Mouse (Mus musculus) 416B (cell line): Measurements from ENCODE around the gene Nr3c2.

Experiments used
- DNase-seq: peaks from one replicate; pipeline ENCODE4 v3.0.0; 2011; ENCODE audit warnings: low read depth

The Nr3c2 gene

DNA sequence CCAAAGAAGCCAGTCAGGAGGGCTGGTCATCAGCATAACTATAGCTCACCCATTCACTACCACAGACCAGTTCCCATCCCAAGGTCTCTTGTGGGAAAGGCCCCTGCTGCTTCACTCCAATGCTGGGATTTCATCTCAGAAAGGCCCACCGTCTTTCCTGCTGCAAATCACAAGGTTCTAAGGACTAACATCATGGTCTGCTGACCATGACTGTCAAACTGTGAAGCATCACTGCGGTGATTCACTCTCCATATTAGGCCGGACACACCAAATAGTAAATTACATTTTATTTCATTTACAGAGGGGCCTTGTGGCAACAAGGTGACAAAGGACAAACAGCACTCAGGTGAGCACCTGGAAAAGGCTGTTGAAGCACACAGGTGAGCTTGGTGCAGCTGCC is 350.9 kb downstream of the Nr3c2 start:
- DNase-seq: no peak

DNA sequence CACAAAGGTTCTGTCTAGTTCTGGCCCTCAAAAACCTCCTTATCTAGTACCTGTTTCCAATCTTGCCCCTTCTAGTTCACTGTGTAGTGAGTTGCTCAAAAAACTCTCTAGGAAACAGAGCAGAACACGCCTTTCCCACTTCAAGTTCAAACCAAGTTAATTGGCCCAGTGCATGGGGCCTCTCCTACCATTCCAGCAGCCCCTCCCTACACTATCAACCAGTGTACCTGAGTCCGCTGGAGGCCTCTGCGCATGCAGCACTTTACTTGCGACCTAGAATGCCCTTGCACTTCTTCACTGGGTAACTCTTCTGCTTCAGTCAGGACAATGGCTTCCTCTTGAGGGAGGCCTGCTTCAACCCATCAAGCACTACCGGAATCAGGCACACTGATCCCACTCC is 351.9 kb downstream of the Nr3c2 start:
- no peak for DNase-seq

DNA sequence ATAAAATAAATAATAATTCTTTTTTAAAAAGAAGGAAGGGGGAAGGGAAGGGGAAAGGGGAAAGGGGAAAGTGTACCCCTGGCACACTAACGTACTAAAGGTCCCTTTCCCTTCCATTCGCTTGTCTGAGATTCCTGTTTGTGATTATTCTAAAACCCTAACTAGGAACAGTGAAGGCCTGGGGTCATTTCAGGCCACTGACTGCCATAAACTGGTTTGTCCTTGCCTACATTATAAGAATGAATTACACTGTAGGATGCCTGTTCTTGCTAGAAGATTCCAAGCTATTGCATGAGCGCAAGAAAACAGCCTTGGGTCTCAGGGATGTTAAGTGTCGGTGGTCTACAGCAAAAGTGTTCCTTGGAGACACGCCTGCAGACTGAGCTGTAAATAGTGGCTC is 355.2 kb downstream of the Nr3c2 start:
- DNase-seq: no peak

DNA sequence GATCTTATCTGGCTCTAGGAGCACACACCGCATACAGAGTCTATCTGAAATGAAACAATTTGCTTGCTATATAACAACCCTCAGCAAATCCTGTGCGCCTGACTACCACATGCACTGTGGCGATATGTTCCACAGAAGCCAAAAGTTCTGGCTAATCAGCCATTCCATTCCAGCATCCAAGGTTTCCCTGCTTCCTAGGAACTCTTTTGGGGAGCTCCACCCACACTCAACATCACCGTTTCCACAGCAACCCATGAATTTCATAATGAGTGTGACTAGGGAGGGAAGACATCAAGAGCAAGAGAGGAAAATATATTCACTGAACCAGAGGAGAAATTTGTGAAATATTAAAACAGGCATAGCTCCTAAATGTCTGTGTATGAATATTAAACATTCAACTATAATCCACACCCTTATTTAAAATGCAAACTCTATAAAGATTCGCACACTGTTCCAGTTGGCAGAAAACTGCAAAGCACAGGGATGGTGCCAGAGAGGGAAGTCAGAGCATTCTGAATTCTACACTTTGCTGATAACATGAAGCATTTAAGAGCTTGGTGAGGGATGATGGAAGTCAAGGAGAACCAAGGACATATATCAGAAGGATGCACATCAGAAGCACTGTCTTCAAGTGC is 357.3 kb downstream of the Nr3c2 start:
- DNase-seq: no peak

DNA sequence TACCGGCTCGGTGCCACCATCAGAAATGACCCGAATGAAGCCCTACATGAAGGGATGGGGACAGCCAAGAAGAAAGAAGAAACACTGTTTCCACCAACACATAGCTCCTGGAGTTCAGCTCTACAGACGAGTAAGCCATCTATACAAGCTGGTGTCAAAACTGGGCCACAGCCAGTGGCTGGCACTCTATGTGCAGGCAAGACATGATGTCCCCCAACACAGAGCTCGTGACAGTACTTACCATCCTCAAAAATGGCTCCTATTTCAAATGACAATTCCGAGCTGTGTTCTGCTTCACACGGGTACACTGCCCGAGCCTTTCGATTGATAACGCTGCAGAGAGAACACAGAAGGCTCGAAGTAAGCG is 357.8 kb downstream of the Nr3c2 start:
- no peak for DNase-seq

DNA sequence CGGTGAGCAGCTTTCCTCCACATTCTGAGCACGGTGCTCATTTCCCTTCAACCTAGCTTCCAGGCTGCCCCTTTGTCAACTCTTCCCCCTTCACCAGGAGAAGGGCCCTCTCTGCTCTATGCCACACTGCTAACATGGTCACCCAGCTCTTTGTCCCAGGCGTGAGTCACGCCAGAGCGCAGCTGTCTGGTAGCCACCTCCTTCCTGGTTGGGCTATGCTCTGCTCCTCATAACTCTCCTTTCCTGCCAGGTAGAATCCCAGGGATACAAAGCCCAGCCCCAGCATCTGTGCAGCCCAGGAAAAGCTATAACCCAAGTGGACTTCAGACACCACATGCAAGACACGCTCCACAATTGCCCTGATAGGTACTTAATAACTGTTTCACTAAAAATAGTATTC is 362.0 kb downstream of the Nr3c2 start:
- no peak for DNase-seq

DNA sequence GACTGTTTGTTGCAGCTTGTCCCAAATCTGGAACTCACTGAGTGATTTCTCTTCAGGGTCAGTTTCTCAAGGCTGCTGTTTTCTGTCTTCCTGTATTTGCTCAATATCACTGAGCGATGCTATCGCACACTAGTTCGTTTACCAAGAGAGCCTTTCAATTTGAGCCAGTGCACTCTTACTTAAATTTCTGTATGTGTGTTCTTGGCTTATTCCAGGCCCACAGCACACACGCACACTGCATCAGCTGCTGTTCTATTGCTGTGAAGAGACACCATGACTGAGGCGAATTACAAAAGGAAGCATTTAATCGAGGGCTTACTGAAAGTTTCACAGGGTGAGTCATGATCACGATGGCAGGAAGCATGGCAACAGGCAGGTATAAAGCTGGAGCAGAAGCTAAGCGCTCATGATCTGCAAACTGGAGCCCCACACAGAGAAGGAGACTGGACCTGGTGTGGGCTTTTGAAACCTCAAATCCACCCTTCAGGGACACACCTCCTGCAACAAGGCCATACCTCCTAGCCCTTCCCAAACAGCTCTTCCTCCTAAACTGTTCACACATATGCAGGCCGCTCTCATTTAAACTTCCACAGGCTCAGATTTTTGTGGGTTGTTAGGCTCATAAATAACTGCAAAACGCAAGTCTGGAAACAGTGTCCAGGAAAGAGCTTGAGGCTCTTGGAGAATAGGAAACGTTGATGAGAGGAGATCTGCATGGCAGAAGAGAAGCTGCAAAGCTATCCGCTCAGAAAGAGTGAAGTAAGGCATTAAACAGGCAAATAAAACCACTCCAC is 363.2 kb downstream of the Nr3c2 start:
- DNase-seq: peak; percentile 50

DNA sequence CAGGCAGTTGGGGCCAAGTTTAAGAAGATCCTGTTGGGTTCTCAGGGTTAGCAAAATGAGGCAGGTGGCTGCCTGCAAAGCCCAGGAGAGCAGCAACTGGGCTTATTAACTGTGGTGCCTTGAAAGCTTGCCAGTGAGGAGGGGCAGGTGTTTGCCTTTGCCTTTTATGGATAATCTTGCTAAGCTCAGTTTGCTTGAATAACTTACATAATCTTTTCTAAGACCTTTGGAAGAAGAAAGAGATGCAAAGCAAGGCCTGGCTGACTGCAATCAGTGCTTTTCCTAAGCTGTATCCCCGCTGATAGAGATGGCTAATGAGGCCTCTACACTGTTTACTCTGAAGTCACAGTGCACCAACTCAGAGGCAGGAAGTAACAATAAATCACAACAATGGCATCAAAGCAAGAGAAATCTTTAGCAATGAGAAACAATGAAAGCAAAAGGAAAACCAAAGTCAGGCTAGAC is 368.7 kb downstream of the Nr3c2 start:
- no peak for DNase-seq

DNA sequence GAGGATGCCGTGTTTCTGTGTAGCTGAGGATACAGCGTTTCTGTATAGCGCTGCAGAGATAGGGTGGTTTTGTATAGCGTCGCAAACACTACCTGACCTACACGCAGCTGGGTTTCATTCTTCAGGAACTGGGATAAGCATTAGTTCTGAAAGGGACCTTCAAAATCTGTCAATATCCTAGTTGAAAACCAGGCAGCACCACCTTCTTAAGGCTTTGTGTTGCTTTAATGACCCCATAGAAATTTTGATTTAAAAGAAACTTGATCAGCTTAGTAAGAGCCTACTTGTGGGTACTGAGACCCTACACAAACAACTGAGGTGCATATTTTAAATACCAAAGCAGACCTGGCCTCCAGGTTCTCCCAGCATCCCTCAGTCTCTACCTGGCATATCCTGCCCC is 372.9 kb downstream of the Nr3c2 start:
- no peak for DNase-seq

DNA sequence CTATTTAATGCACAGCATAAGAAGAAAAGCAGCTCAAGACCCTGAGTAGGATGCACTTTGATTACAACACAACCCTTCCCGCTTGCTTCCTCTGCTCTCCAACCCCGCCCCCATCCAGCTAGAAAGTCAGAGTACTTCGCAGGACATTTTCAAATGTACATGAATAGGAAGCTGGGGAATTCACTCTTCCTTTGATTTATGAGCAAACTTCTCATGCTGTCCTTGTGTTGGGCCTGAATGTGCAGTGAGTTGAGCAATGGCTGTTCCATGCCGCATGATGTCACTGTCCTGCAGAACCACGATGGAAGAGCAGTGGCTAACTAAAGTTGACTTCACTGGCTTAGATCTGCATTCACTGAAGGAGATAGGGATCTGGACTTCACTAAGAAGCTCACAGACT is 376.3 kb downstream of the Nr3c2 start:
- DNase-seq: no peak

DNA sequence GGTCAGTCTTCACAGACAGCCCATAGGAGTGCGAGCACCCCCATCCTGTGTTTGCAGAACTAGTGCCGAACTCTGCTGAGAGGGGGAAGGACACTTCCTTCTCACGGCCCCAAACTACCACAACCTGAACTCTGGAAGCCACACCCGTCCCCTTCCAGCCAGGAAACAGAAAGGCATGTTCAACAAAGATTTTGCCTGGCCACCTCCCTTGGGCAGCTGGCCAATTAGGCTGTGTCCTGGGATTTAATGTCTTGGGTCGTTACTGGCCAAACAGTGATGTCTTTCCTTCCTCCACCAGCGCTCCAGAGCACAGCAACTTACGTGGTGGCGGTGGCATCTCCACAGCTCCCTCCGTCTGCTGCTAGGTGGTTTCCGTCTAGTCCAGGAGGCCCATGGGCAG is 377.6 kb downstream of the Nr3c2 start:
- peak; percentile 81 for DNase-seq

DNA sequence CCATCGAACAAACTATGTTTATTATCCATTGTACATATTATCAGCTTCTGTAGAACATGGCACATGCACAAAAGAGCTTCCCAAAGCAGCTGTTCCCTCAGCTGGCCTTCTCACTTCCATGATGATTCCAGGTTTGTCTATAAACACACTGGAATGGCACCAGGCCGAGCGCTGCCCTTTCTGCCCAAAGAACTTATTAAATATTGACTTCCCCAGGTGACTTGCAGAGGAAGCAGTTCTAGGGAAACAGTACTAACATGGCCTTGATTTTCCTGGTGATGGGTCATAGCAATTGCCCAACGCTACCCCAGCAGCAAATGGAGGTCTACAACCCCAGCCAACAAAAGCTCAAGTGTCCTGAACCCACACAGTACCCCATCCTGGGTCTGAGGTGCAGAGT is 379.0 kb downstream of the Nr3c2 start:
- no peak for DNase-seq

DNA sequence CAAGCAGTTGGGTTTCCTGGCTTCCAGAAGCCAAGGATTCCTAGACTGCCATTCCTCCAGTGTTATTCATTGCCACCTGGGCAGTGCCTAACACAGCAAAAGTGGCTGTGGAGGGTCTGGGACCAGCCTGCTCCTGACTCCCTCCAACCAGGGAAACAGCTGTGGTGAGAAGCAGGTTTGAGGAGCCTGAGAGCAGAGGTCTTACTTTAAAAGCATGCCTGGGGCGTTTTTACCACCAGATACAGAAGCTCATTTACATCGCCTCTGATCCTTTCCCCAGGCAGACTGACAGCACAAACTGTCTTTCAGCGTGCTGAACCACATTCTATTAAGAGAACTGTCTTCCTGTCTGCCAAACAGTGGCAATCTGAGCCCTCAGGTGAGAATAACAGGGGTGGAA is 380.7 kb downstream of the Nr3c2 start:
- DNase-seq: no peak

DNA sequence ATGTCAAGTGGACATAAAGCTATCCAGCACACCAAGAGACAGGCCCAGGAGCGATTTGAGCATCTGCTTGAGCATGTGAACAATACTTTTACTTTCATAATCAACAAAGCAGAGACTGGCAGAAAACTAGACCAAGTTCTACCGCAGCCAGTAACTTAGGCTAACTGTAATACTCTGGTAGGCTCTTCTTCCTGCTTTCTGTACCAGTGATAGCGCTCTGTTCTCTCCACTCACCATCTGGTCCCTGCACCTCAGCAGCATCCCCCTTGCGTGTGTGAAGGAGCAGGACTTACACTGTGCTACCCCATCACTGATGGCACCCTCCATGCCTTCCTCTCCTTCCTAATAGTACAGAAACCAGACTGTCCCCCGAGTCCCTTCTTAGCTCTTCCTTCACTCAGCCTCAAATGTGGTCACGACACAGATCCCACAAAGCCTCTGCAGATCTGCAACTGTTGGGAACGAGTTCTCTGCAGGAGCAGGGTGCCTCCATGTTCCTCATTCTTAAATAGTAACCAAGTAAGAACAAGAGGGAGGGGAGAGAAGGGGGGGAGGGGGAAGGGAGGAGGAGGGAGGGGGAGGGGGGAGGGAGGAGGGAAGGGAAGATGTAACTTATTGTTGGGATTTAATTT is 383.5 kb downstream of the Nr3c2 start:
- DNase-seq: no peak

DNA sequence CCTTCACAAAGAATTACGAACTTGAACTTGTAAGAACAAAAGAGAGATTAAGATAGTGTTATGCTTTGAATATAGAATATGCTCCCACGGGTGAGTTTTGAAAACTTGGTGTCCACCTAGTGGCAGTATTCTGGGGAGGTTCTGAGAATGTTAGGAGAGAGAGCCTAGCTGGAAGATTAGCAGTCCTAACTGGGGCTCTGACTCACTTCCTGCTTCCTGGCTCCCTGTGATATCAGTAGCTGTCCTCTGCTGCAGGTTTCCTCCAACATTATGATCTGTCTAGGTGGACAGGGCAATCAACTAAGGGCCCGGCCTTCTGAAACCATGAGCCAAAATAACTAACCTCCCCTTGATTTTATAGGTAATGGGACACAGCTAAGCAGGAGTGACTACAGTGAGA is 385.2 kb downstream of the Nr3c2 start:
- DNase-seq: peak; percentile 66

DNA sequence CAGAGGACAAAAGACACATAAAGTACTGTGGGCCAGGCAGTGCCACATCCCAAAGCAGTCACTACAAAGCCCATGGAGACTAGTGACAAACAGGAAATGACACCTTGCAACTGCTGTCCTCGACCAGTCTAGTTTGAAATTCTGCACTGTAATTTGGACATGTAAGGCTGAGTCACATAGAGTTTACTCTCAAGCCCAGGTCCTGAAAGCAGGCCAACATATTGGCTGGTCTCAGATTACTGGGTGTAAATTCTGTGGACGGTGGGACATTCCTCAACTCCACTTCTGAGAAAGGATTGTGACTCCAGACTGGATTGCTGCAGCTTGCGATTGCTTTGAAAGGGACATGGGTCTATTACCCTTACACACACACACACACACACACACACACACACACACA is 388.8 kb downstream of the Nr3c2 start:
- DNase-seq: peak; percentile 49

DNA sequence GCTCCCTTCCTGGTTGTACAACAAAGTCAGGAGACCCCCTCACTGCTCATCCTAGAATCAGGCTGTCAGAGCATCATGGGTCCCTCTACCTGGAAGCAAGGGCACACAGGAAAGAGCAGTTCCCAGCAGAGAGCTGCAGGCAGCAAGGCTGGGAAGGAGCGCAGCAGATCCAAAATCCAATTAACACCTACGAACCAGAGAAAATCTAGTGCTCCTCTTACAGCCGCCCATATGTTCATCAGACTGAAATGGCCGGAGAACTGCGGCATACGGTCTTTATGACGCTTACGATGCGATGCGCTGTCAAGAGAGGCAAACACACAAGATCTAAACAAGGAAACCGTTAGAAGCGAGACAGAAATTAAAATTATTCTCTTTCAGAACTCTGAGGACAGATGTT is 389.2 kb downstream of the Nr3c2 start:
- no peak for DNase-seq

DNA sequence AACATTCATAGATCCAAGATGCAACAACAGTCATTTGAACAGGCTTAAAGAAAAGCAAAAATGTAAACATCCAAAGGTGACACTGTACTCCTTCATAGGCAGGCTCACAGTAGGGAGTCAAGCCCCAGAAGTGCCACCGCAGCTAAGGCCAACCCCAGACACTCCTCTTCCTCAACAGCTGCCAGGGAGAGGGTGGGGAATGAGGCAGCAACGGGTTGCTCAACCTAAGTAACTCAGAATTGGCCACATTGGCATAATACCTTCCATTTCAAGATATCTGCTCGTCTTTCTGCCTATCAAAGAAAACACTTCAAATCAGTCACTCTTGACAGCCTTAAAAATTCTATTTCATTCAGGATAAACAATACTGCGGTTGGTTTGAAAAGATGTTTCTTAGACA is 392.9 kb downstream of the Nr3c2 start:
- DNase-seq: no peak

DNA sequence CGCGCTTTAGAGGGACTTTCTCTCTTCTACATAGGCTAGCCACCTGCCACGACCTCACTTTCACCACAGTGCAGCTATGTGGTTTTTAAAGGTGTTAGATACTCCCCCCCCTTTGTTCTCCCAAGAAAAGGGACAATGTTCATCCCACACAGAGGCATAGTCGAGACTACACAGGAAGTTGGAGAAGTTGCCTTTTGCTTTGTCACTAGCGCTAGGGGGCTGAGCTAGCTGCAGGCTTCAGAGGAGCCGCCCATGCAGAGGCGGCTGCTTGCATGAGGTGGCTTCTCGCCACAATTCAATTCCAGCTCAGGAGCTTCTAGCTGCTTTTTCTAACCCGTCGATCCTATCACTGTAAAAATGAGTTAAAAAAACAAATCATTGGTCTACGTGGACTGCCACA is 393.4 kb downstream of the Nr3c2 start:
- DNase-seq: no peak

DNA sequence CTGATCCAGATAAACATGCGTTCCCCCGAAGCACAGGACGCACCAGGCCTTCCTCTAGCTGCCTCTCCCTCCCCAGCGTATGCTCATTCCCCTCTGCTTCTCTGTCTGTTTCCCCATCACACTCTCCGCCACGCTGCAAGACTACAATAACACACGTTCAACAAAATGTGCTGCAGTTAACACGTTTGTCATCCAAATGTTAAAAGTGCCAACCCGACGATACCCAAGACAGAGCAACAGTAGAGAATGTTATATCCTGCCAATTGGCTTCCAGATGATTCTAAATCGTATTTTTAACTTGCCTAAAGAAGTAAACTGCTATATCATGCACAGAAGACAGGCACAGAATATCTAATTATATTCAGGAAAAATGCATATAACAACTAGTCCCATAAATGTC is 395.4 kb downstream of the Nr3c2 start:
- DNase-seq: no peak
